Mouse (Mus musculus): Measurements from ENCODE around the gene Lrmda. TPM values are rescaled to one million over a fixed set of nuclear protein-coding genes. Genes with fewer than 3 reads are reported as not detected.
A peak's percentile ranks its signal among the peaks of the same experiment; 100 is the strongest.

Lrmda gene
- total RNA-seq, 2 experiments from 2014 or later, result 1.5 to 1.9 TPM

GRCm38 (mm10) chr14:22621941-22622340 is 602.4 kb downstream of the Lrmda start:
- DNase-seq (ENCODE audit: low spot score in 2 of 2), result no peak

DNA sequence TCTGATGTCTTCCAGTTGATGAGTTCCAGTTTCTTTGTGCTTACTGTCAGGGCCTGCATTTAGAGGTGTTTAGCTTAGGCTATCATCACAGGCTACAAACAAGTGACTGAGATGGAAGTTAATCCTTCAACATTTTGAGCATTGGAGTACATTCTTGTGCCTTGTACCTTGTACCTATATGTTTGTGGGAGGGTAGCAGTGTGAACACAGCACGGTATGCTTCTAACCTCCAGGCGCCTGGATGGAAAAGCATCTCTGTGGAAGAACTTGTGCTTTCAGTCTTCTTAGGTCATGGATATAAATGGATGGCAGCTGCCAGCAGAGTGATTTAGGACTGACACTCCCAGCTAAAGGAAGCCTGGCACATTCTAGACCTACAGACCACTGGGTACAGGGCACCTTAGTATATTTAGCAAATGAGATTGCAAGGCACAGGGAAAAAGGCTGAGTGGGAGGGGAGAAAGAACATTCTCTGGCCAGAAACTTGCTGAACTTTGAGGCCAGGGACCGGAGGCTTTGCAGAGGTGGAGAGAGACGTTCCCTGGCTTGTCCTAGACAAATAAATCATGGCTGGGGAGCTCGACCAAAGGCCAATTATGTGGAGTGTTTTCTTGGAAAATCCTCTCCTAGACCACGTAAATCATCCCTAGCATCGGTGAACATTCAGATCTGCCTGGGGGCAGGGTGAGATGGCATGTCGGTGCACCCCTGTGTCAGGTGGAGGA is 607.8 kb downstream of the Lrmda start:
- no peak for DNase-seq (ENCODE audit: low spot score in 2 of 2)

- DNase-seq (ENCODE audit: low spot score in 2 of 2), result no peak
Observed at GRCm38 (mm10) chr14:22630361-22630867, 610.9 kb downstream of the Lrmda start.

GRCm38 (mm10) chr14:22633612-22634011 is 614.1 kb downstream of the Lrmda start:
- no peak for DNase-seq (ENCODE audit: low spot score in 2 of 2)

DNA sequence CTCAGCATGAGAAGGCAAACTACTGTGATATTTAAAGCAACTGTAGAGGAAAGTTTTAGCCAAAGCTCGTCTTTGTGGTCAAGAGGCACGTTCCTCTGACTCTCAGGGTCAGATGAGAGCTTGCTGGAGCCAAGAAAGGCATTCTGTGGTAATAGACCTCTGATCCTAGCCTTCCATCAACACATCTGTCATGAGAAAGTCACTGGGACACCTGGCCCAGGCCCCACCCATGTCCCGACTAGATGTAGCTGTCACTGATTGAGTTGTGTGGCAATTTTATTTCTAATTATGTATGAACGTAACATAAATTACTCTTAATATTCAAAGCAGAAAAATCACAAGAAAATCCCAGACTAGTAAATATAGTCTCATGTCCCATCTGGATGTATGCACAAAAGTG is 624.0 kb downstream of the Lrmda start:
- DNase-seq (ENCODE audit: low spot score in 2 of 2), result no peak

DNA sequence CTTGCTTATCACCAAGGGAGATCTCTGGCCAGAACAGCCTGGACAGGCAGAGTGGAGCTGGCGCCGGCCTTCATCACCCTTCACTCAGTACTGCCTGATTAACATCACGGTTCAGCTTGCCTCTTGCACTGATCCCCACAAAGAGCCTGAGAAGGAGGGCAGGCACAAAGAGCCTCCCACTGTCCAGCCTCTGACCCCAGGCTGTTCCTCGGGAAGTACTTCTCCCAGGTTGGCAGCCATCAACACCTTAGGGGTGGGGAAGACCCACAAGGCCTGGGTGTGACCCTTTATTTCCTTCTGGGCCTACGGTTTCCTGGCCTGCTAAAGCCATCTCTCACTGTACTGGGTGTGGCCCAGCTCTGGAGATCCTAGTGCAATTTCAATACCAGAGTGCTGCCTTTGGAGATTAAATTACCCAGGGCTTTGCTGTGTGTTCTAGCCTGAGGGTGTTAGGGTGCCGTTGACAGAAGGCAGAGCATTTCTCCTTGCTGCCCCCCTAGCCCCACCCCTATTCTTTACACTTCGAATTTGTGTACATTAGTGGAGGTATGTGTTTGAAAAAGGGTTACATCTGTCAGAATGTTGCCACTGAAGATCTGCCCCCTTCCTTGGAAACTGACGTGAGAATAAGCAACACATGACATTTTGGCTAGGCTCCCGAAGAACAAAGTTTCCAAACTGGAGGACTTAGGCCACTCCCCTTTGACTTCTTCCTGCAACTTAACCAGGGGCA is 628.5 kb downstream of the Lrmda start:
- no peak for DNase-seq (ENCODE audit: low spot score in 2 of 2)

- no peak for DNase-seq (ENCODE audit: low spot score in 2 of 2)
Observed at GRCm38 (mm10) chr14:22649411-22649911, 629.9 kb downstream of the Lrmda start.

- DNase-seq (ENCODE audit: low spot score in 2 of 2), result no peak
Observed at GRCm38 (mm10) chr14:22649985-22650984, 630.8 kb downstream of the Lrmda start.

- DNase-seq (ENCODE audit: low spot score in 2 of 2), result no peak
Observed at GRCm38 (mm10) chr14:22651131-22651952, 631.8 kb downstream of the Lrmda start.

GRCm38 (mm10) chr14:22662496-22662895 is 643.0 kb downstream of the Lrmda start:
- DNase-seq (ENCODE audit: low spot score in 2 of 2), result no peak

DNA sequence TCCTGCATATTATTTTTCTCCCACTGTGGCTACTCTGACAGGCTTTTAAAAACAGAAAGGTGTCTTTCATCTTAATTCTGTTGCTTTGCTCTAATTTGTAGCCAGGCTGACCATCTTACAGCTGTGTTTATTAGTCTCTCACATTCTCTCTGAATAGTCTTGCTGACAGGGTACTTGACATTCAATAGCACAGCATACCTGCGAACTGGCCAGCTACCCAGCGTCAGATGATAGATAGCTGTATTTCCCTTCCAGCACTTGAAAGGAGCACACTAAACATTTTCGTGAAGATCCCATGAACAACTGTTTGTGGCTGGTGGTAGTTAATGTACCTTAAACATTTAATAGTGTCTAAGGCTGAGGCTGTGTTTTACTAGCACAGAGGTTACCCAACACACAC is 646.9 kb downstream of the Lrmda start:
- no peak for DNase-seq (ENCODE audit: low spot score in 2 of 2)

GRCm38 (mm10) chr14:22668302-22668701 is 648.8 kb downstream of the Lrmda start:
- no peak for DNase-seq (ENCODE audit: low spot score in 2 of 2)

DNA sequence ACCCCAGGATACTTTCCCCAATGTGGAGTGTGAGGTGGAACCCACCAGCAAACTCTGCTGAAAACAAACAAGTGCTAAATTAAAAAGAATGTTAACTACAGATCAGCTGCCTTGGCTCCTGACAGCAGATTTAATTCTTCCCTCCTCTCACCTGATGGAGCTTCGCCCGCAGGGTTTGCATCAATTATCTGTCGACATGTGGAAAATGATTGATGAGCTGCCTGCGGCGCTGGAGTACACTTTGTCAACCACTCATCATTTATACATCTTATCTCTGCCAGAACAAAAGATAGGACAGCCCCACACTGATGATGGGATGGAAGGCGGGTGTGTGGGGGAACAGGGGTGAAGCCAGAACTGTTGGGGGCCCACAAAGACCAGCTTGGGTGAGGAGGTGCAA is 649.2 kb downstream of the Lrmda start:
- DNase-seq (ENCODE audit: low spot score in 2 of 2), result no peak

GRCm38 (mm10) chr14:22673581-22673980 is 654.1 kb downstream of the Lrmda start:
- DNase-seq (ENCODE audit: low spot score in 2 of 2), result no peak

GRCm38 (mm10) chr14:22679008-22679704 is 659.6 kb downstream of the Lrmda start:
- DNase-seq (ENCODE audit: low spot score in 2 of 2), result no peak

- no peak for DNase-seq (ENCODE audit: low spot score in 2 of 2)
Observed at GRCm38 (mm10) chr14:22679705-22680643, 660.5 kb downstream of the Lrmda start.

DNA sequence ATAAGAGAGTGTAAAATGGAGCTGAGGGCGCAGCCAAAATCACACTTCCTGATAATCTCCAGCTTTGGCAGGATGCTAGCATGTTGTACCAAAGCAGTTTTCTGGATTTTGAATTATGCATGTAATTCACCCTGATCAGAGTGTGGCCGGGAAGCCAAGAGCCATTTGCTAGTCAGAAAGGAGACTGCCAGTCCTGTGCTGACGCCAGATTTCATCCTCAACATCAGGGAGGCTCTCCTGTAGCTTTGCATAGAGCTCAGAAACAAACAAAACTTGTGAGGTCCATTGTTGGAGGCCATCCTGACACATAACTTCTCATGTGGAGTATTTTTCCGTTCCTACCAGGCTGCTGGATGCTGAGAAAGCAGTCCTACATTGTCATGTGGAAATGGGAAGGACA is 667.4 kb downstream of the Lrmda start:
- DNase-seq (ENCODE audit: low spot score in 2 of 2), result peak in 1 of 2 experiments; percentile 30

DNA sequence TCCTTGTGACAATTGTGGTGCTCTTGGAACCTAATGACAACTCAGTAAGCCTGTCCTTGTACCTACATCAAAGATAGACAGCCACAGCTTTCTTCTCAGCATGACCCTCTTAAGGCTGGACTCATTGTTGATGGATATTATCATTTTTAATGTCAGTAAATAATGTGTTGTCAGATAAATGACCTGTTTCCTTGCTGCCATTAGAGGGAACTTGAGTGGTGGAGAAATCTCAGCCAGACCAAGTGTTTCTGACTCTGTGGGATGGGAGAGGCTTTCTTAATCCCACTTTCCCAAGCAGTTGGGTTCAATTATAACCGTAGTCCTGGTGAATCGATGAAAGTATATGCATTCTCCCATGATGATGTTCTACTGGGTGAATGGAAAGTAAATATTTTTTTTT is 668.9 kb downstream of the Lrmda start:
- no peak for DNase-seq (ENCODE audit: low spot score in 2 of 2)

Data from gastrocnemius, postnatal 4 days (tissue).